Mouse (Mus musculus) cerebellum, postnatal 14 days (tissue): ENCODE data around the gene Snrpf.
"Not testable (repeated sequence)": the region's sequence is repeated elsewhere in the genome, so short reads cannot be mapped to it uniquely, and the experiment has no call there.

Experiments used
- DNase-seq, 2 experiments: peaks; one replicate each; pipeline ENCODE4 v3.0.0; 2021; ENCODE audit warnings: mixed read lengths in 2 of 2

Gene Snrpf

GRCm38 (mm10) chr10:93575960-93576359 lies 13.5 kb downstream of the Snrpf start:
- DNase-seq, result no peak

DNA sequence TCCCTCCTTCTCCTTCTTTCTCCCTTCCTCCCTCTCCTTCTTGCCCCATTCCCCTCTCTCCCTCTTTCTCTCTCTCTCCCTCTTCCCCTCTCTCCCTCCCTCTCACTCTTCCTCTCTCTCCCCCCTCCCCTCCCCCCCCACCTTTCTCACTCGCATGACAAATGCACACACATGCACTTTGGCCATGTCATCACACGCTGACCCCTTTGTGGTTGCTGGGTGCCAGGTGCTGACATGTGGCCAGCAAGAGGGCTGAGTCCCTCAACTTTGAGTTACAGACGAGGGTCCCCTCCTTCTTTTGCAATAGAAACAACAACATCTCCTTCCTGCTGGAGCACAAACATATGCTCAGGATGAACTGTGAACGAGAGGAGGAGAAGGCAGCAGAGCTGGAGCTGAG lies 14.5 kb downstream of the Snrpf start:
- no peak for DNase-seq

GRCm38 (mm10) chr10:93572209-93572608 lies 17.3 kb downstream of the Snrpf start:
- no peak for DNase-seq

- no peak for DNase-seq
These were observed 20.8 kb downstream of the Snrpf start for GRCm38 (mm10) chr10:93568671-93569070.

GRCm38 (mm10) chr10:93567841-93568566 lies 21.5 kb downstream of the Snrpf start:
- DNase-seq, result no peak

- no peak for DNase-seq
These were observed 22.4 kb downstream of the Snrpf start for GRCm38 (mm10) chr10:93567066-93567465.

GRCm38 (mm10) chr10:93564518-93565090 lies 24.9 kb downstream of the Snrpf start:
- DNase-seq, result no peak

DNA sequence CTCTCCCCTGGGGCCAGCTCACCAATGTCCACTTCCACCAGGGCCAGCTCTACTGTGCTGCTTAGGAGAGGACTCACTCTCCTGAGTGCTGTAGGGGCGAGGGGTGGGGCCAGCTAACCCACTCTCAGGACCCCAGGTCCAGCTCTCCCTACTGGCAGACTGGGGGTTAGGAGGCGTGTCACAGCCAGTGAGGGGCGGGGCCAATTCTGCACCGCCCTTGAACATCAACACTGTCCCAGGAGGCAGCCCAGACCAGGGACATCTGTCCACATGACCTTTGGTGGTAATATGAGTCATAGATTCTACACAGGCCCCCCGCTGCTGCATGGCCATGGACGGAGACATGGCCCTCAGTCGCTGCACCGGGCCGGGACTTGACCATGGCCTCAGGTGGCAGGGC lies 29.7 kb downstream of the Snrpf start:
- no peak for DNase-seq

GRCm38 (mm10) chr10:93557971-93558370 lies 31.5 kb downstream of the Snrpf start:
- not testable (repeated sequence) for DNase-seq

DNA sequence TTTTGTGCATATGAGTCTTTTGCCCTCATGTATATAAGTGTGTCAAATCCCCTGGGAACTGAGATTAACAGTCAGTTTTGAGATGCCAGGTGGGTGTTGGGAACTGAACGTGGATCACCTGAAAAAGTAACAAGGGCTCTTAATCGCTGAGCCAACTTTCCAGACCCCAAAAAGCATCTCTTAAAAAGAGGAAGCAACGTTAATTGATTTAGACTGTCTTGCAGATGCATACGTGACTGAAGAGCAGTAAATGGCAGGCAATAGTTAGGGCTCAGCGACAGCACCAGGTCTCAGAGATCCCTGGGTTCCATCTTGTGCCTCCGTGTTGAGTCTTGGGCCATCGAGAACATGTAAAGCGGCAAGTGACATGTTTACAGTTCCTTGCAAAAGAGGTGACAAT lies 36.9 kb downstream of the Snrpf start:
- no peak for DNase-seq

GRCm38 (mm10) chr10:93549821-93550220 lies 39.7 kb downstream of the Snrpf start:
- no peak for DNase-seq

- DNase-seq, result peak; percentile 89 to 91
These were observed 40.5 kb downstream of the Snrpf start for GRCm38 (mm10) chr10:93548991-93549390.

GRCm38 (mm10) chr10:93547741-93548270 lies 41.7 kb downstream of the Snrpf start:
- no peak for DNase-seq

GRCm38 (mm10) chr10:93544172-93544571 lies 45.3 kb downstream of the Snrpf start:
- no peak for DNase-seq

- no peak for DNase-seq
These were observed 46.3 kb downstream of the Snrpf start for GRCm38 (mm10) chr10:93543176-93543575.

GRCm38 (mm10) chr10:93542356-93542755 lies 47.1 kb downstream of the Snrpf start:
- DNase-seq, result no peak

GRCm38 (mm10) chr10:93541585-93541984 lies 47.9 kb downstream of the Snrpf start:
- DNase-seq, result no peak

GRCm38 (mm10) chr10:93540431-93541210 lies 48.9 kb downstream of the Snrpf start, which contains the start of gene Ccdc38:
Ccdc38 (plus strand) TSS chr10:93540632.
- peak in 1 of 2 experiments; percentile 14 for DNase-seq

DNA sequence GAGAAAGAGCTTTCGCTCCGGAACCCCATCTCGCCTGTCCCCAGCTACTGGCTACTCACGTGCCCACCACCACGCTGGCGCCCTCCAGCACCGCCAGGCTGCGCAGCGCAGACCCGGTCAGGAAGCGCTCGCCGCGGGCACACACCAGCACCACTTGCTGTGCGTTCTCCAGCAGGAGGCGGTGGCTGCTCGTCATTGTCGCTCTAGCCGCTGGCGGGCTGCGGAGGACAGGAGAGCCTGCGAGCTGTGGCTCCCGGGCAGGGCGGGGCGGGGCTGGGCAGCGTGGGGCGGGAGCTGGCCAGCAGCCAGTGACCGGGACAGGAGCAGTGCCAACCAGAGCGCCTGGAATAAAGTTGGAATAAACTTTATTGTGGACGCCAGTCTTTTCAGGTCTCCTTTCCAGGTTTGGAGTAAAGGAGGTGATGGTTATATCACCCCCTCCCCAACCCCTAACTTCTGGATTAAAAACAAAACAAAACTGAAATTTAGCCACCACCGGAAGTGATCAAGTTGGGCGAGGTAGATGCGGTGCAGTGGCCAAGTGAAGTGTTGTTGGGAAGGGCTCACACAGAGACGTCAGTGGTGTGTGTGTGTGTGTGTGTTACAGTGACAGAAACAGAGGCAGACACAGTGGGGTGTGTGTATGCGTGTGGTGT lies 49.6 kb downstream of the Snrpf start, which contains the start of gene Amdhd1:
Amdhd1 (minus strand) TSS at position 259 of the 656 bp plus-strand sequence.
- peak; percentile 67 to 68 for DNase-seq

DNA sequence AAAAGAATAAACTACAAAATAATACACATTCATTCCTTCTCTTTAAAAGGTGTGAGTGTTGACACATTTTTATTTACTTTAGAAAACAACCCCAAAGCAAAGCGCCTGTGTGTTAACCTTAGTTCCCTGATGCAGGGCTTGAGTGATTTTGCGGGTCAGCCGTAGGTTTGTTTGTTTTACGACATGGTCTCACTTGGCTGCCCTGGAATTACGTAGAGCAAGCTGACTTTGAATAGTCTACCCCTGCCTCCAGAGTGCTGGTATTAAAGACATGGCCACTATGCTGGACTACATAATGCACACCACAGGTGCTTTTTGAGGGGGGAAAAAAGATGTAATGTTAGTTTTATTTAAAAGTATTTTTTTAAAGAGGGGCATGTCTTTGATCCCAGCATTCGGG lies 50.7 kb downstream of the Snrpf start:
- no peak for DNase-seq

GRCm38 (mm10) chr10:93538287-93538686 lies 51.2 kb downstream of the Snrpf start:
- DNase-seq, result no peak
